Mouse (Mus musculus): ENCODE measurements around the gene Syne1. TPM values are rescaled to one million over a fixed set of nuclear protein-coding genes. Genes with fewer than 3 reads are reported as not detected.

Gene Syne1
- polyA plus RNA-seq, 1 experiment: 19.0 TPM

DNA sequence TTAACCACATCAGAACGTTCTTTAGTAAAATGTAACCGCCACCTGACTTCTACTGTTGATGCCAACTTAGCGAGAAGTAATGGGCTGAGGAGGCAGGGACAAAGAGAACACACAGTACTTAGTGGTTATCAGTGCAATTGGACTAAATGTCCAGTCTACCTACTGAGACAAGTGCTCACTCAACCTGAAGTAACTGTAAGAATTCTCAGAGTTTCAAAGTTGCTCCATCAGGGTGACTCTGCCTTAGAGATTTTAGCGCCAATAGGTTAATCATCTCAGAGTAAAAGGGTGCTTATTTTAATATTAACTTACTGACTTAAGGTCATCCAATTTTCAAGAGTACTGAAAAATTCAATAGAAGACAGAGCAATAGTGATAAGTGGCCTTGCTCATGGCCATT lies 525.4 kb downstream of the Syne1 start:
- H3K27me3 ChIP-seq (ENCODE audit: control insufficient read depth, insufficient read depth, insufficient read length): no peaks in the 10 kb centered on the region
- H3K36me3 ChIP-seq (ENCODE audit: control insufficient read depth, insufficient read depth): peaks cover 44% of the 10 kb centered on the region
- H3K4me3 ChIP-seq: no peak overlapping the region

DNA sequence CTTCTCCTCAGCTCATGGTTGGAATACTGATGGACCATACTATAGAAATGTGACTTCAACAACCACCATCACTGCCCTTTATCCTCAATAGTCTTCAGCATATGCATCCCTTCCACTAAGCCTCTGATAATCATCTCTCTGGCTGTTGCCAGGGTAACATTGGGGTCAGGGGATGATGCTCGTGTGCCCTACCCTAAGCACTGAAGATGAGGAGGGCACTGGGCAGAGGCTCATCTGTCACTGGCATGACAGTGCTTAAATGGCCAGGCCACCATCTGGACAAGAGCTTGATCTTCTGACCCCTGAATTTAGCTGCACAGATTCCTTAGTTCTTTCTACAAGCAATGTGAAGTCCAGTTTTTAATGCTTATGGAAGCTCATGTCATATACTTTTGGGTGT lies 534.1 kb downstream of the Syne1 start:
- Histone ChIP-seq H3K79me2 (ENCODE audit: control insufficient read depth, insufficient read depth) (no peaks in the 10 kb centered on the region), H3ac (ENCODE audit: control insufficient read depth, insufficient read length) (no peak overlapping the region), H3K4me3 (no peak overlapping the region), H3K4me2 (ENCODE audit: low read depth) (no peak overlapping the region), H3K27me3 (ENCODE audit: control insufficient read depth, insufficient read depth, insufficient read length) (no peaks in the 10 kb centered on the region), H3K36me3 (ENCODE audit: control insufficient read depth, insufficient read depth) (peaks cover 4% of the 10 kb centered on the region)
- TF ChIP-seq SRF (IDR thresholded peaks at IDR 0.05; ENCODE audit: control insufficient read depth, insufficient read length, low read depth): no peak

More for the DNA sequence above, 525.4 kb downstream of the Syne1 start:
- H3ac ChIP-seq (ENCODE audit: control insufficient read depth, insufficient read length): no peak overlapping the region
- H3K79me2 ChIP-seq (ENCODE audit: control insufficient read depth, insufficient read depth): no peaks in the 10 kb centered on the region
- no peak overlapping the region for H3K4me2 ChIP-seq (ENCODE audit: low read depth)
- TF ChIP-seq MAX (IDR thresholded peaks at IDR 0.05; ENCODE audit: low read depth): no peak
- TF ChIP-seq POLR2A (IDR thresholded peaks at IDR 0.05; ENCODE audit: insufficient read length, low read depth): no peak
- no peak for TF ChIP-seq MYOD1 (IDR thresholded peaks at IDR 0.05; ENCODE audit: control insufficient read depth in 1 of 3, insufficient read length in 2 of 3, low read depth in 2 of 3)
- no peak for TF ChIP-seq TCF3 (IDR thresholded peaks at IDR 0.05; ENCODE audit: insufficient read length, low read depth)
- TF ChIP-seq MYOG (IDR thresholded peaks at IDR 0.05; ENCODE audit: control insufficient read depth in 1 of 3, insufficient read depth in 1 of 3, insufficient read length in 2 of 3, low read depth in 2 of 3): no peak
- TF ChIP-seq REST (IDR thresholded peaks at IDR 0.05; ENCODE audit: insufficient read depth, insufficient read length): no peak
- TF ChIP-seq USF1 (IDR thresholded peaks at IDR 0.05; ENCODE audit: low read depth): no peak
- no peak for TF ChIP-seq E2F4 (IDR thresholded peaks at IDR 0.05; ENCODE audit: insufficient read depth)
- no peak for TF ChIP-seq CEBPB (IDR thresholded peaks at IDR 0.05; ENCODE audit: insufficient read depth, poor library complexity, severe bottlenecking)
- no peak for TF ChIP-seq POLR2AphosphoS2 (IDR thresholded peaks at IDR 0.05; ENCODE audit: insufficient read length, low read depth)
- no peak for TF ChIP-seq TCF12 (IDR thresholded peaks at IDR 0.05; ENCODE audit: insufficient read depth, poor library complexity, severe bottlenecking)
- no peak for TF ChIP-seq SRF (IDR thresholded peaks at IDR 0.05; ENCODE audit: control insufficient read depth, insufficient read length, low read depth)

GRCm38 (mm10) chr10:5014976-5015375 lies 536.3 kb downstream of the Syne1 start:
- H3ac ChIP-seq (ENCODE audit: control insufficient read depth, insufficient read length): no peak overlapping the region

GRCm38 (mm10) chr10:5012004-5012403 lies 539.3 kb downstream of the Syne1 start:
- no peak for TF ChIP-seq E2F4 (IDR thresholded peaks at IDR 0.05; ENCODE audit: insufficient read depth)
- TF ChIP-seq MYOG (IDR thresholded peaks at IDR 0.05; ENCODE audit: control insufficient read depth in 1 of 3, insufficient read depth in 1 of 3, insufficient read length in 2 of 3, low read depth in 2 of 3): no peak
- no peak for TF ChIP-seq REST (IDR thresholded peaks at IDR 0.05; ENCODE audit: insufficient read depth, insufficient read length)
- no peak for TF ChIP-seq TCF3 (IDR thresholded peaks at IDR 0.05; ENCODE audit: insufficient read length, low read depth)
- no peak for TF ChIP-seq POLR2A (IDR thresholded peaks at IDR 0.05; ENCODE audit: insufficient read length, low read depth)
- TF ChIP-seq SRF (IDR thresholded peaks at IDR 0.05; ENCODE audit: control insufficient read depth, insufficient read length, low read depth): no peak
- no peak for TF ChIP-seq POLR2AphosphoS2 (IDR thresholded peaks at IDR 0.05; ENCODE audit: insufficient read length, low read depth)
- TF ChIP-seq MYOD1 (IDR thresholded peaks at IDR 0.05; ENCODE audit: control insufficient read depth in 1 of 3, insufficient read length in 2 of 3, low read depth in 2 of 3): no peak
- no peak for TF ChIP-seq TCF12 (IDR thresholded peaks at IDR 0.05; ENCODE audit: insufficient read depth, poor library complexity, severe bottlenecking)
- TF ChIP-seq CEBPB (IDR thresholded peaks at IDR 0.05; ENCODE audit: insufficient read depth, poor library complexity, severe bottlenecking): no peak
- TF ChIP-seq MAX (IDR thresholded peaks at IDR 0.05; ENCODE audit: low read depth): no peak
- no peak for TF ChIP-seq USF1 (IDR thresholded peaks at IDR 0.05; ENCODE audit: low read depth)
- Histone ChIP-seq H3ac (ENCODE audit: control insufficient read depth, insufficient read length) (no peak overlapping the region), H3K36me3 (ENCODE audit: control insufficient read depth, insufficient read depth) (no peaks in the 10 kb centered on the region), H3K4me2 (ENCODE audit: low read depth) (no peak overlapping the region), H3K79me2 (ENCODE audit: control insufficient read depth, insufficient read depth) (no peaks in the 10 kb centered on the region), H3K4me3 (no peak overlapping the region), H3K27me3 (ENCODE audit: control insufficient read depth, insufficient read depth, insufficient read length) (no peaks in the 10 kb centered on the region)

More at GRCm38 (mm10) chr10:5014976-5015375, 536.3 kb downstream of the Syne1 start:
- Histone ChIP-seq H3K36me3 (ENCODE audit: control insufficient read depth, insufficient read depth) (no peaks in the 10 kb centered on the region), H3K79me2 (ENCODE audit: control insufficient read depth, insufficient read depth) (no peaks in the 10 kb centered on the region), H3K4me2 (ENCODE audit: low read depth) (no peak overlapping the region), H3K4me3 (no peak overlapping the region), H3K27me3 (ENCODE audit: control insufficient read depth, insufficient read depth, insufficient read length) (no peaks in the 10 kb centered on the region)
- no peak for TF ChIP-seq TCF12 (IDR thresholded peaks at IDR 0.05; ENCODE audit: insufficient read depth, poor library complexity, severe bottlenecking)
- TF ChIP-seq USF1 (IDR thresholded peaks at IDR 0.05; ENCODE audit: low read depth): no peak
- TF ChIP-seq POLR2AphosphoS2 (IDR thresholded peaks at IDR 0.05; ENCODE audit: insufficient read length, low read depth): no peak
- no peak for TF ChIP-seq SRF (IDR thresholded peaks at IDR 0.05; ENCODE audit: control insufficient read depth, insufficient read length, low read depth)
- no peak for TF ChIP-seq CEBPB (IDR thresholded peaks at IDR 0.05; ENCODE audit: insufficient read depth, poor library complexity, severe bottlenecking)
- TF ChIP-seq MAX (IDR thresholded peaks at IDR 0.05; ENCODE audit: low read depth): no peak
- no peak for TF ChIP-seq POLR2A (IDR thresholded peaks at IDR 0.05; ENCODE audit: insufficient read length, low read depth)
- TF ChIP-seq MYOG (IDR thresholded peaks at IDR 0.05; ENCODE audit: control insufficient read depth in 1 of 3, insufficient read depth in 1 of 3, insufficient read length in 2 of 3, low read depth in 2 of 3): no peak
- TF ChIP-seq REST (IDR thresholded peaks at IDR 0.05; ENCODE audit: insufficient read depth, insufficient read length): no peak
- TF ChIP-seq TCF3 (IDR thresholded peaks at IDR 0.05; ENCODE audit: insufficient read length, low read depth): no peak
- no peak for TF ChIP-seq MYOD1 (IDR thresholded peaks at IDR 0.05; ENCODE audit: control insufficient read depth in 1 of 3, insufficient read length in 2 of 3, low read depth in 2 of 3)
- no peak for TF ChIP-seq E2F4 (IDR thresholded peaks at IDR 0.05; ENCODE audit: insufficient read depth)

DNA sequence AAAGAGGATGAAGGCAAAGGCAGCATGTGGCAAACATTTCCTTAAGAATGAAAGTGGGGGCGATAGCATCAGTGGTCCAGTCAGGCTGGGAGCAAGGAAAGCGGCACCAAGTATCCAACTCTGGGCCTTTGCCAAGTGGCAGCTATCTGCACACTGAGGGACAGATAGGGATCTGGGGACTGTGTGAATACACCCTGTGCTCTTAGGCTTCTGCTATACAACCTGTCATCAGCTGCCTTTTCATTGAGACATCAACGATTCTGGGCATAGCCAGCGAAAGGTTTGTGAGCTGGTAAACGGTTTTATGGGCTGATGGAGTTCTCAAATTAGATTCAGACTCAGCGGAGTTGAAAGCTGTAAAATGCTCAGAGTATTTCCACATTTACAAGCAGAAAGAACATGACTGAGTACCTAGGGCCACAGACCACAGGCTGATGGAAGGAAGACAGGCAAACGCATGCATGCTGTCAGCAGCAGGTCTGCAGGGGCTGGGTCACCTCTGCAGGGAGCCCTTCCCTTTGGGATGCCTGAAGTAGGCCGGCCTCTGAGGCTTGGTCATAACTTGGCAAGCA lies 542.4 kb downstream of the Syne1 start:
- Histone ChIP-seq H3K79me2 (ENCODE audit: control insufficient read depth, insufficient read depth) (no peaks in the 10 kb centered on the region), H3K4me2 (ENCODE audit: low read depth) (no peak overlapping the region), H3K27me3 (ENCODE audit: control insufficient read depth, insufficient read depth, insufficient read length) (no peaks in the 10 kb centered on the region), H3K36me3 (ENCODE audit: control insufficient read depth, insufficient read depth) (no peaks in the 10 kb centered on the region), H3K4me3 (no peak overlapping the region), H3ac (ENCODE audit: control insufficient read depth, insufficient read length) (no peak overlapping the region)
- TF ChIP-seq CEBPB (IDR thresholded peaks at IDR 0.05; ENCODE audit: insufficient read depth, poor library complexity, severe bottlenecking) (no peak), REST (IDR thresholded peaks at IDR 0.05; ENCODE audit: insufficient read depth, insufficient read length) (no peak), MYOG (IDR thresholded peaks at IDR 0.05; ENCODE audit: control insufficient read depth in 1 of 3, insufficient read depth in 1 of 3, insufficient read length in 2 of 3, low read depth in 2 of 3) (no peak), MAX (IDR thresholded peaks at IDR 0.05; ENCODE audit: low read depth) (no peak), USF1 (IDR thresholded peaks at IDR 0.05; ENCODE audit: low read depth) (no peak), E2F4 (IDR thresholded peaks at IDR 0.05; ENCODE audit: insufficient read depth) (no peak), TCF12 (IDR thresholded peaks at IDR 0.05; ENCODE audit: insufficient read depth, poor library complexity, severe bottlenecking) (no peak), TCF3 (IDR thresholded peaks at IDR 0.05; ENCODE audit: insufficient read length, low read depth) (no peak), POLR2A (IDR thresholded peaks at IDR 0.05; ENCODE audit: insufficient read length, low read depth) (no peak), POLR2AphosphoS2 (IDR thresholded peaks at IDR 0.05; ENCODE audit: insufficient read length, low read depth) (no peak), MYOD1 (IDR thresholded peaks at IDR 0.05; ENCODE audit: control insufficient read depth in 1 of 3, insufficient read length in 2 of 3, low read depth in 2 of 3) (no peak), SRF (IDR thresholded peaks at IDR 0.05; ENCODE audit: control insufficient read depth, insufficient read length, low read depth) (no peak)

Measured in myocyte (in vitro differentiated cells).